Mouse (Mus musculus) small intestine, adult 2 months (tissue): Measurements from ENCODE around the gene Fbxo42.

Source experiments
- CTCF ChIP-seq: fragments of 200-500 bp; IDR thresholded peaks from 2 replicates; pipeline ENCODE4 v1.5.1; 2012; ENCODE audit warnings: low read depth, mild to moderate bottlenecking, control low read depth, inconsistent platforms, low read length, moderate library complexity, mixed read lengths; ENCODE audit not compliant: insufficient replicate concordance, insufficient read length; ENCODE audit errors: extremely low read depth
- POLR2A ChIP-seq: fragments of 200-500 bp; IDR thresholded peaks from 2 replicates; pipeline ENCODE4 v1.6.1; 2012; ENCODE audit warnings: low read depth, mild to moderate bottlenecking, control low read depth, inconsistent platforms, low read length, moderate library complexity

DNA sequence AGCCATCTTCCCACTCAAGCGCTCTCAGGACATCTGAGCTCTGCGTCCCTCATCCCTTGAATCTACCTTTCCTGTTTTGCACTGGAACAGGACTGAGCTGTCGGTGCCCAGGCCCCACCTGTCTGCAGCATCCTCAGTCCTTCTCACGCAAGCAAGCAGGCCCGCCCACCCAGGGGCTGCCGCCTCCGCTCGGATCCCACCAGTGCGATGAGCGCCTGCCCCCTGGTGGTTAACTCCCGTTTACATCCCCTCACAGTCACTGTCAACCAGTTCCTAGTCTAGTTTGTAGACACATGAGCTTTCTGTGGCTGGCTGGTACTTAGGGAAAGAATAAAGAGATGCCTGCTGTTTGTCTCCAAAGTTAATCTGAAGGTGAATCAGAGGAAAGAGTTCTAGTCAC is 27.0 kb upstream of the Fbxo42 start:
- TF ChIP-seq CTCF (peak; percentile 53; the same call in 1 of the 2 replicates), POLR2A (no peak)
